In the genomic region with DNA sequence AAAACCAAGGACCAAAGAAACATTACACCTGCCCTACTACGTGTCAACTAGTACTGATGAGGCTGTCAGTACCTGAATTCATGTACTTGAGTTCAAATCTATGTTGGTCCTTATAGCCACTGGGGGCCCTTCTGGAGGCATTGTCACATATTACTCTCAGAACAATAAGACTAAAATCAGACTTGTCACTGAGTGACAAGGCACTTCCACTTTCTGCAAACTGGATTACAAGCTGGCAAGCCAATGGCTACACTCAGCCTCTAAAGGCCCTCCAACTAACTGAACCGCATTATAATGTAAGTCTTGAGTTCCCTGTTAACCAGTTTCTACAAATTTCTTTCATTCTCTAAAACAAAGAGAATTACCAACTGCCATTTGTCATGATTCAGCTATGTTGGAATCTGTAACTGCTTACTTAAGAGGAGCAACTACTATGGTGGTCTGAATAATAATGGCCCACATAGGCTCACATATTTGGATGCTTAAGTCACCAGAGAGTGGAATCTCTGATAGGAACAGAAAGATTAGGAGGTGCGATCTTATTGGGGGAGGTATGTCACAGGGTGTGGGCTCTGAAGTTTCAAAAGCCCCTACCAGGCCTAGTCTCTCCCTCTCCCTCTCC, we compare ENCODE assay signal across 31 mouse cellular contexts.
DNase-seq lines count a peak whose midpoint lies in the region; ATAC-seq and TF ChIP-seq lines count a peak whose summit lies in the region.
"Had no signal": no experiment of that assay in that cellular context is flagged by ENCODE, and none has a peak within 500 bp of the region (broad histone marks: within the 10 kb centered on the region; RNA-seq: fewer than 3 reads in every experiment).

No protein-coding gene starts in this region.

- 82% methylated on average over 3 of the region's 3 CpGs for WGBS in heart, embryonic 13.5 days

- peaks cover 16% of the 10 kb centered on the region for H3K4me1 ChIP-seq in heart, embryonic 13.5 days
- peaks cover 35% of the 10 kb centered on the region for H3K4me1 ChIP-seq in bone marrow macrophage, adult 2 months (ENCODE audit: control insufficient read depth, insufficient read depth, low read length)
- H3K4me1 ChIP-seq: embryonic facial prominence, embryonic 13.5 days; intestine, embryonic 15.5 days; liver, embryonic 12.5 days had no signal

- H3K27ac ChIP-seq in heart, embryonic 13.5 days (replicated peaks) = peak overlapping the region; percentile 20; the same call in 1 of the 2 replicates
- peak overlapping the region; percentile 95 for H3K27ac ChIP-seq in bone marrow macrophage, adult 2 months (ENCODE audit: insufficient read depth, low read depth, low read length)
- H3K27ac ChIP-seq: embryonic facial prominence, embryonic 13.5 days; gastrocnemius, adult 2 months; hindbrain, postnatal 0 days; intestine, embryonic 15.5 days; liver, embryonic 12.5 days; stomach, postnatal 0 days had no signal

- H3K9ac ChIP-seq in heart, embryonic 13.5 days = no peak overlapping the region
- H3K9ac ChIP-seq: embryonic facial prominence, embryonic 13.5 days; intestine, embryonic 15.5 days; liver, embryonic 12.5 days; liver, postnatal 0 days had no signal

- ATAC-seq in heart, embryonic 13.5 days (ENCODE audit: extremely low read depth, insufficient number of reproducible peaks, low FRiP score, low TSS enrichment) = no peak
- ATAC-seq in megakaryocyte progenitor cell, adult 5-6 weeks (replicated peaks; ENCODE audit: poor library complexity) = peak; percentile 42; the same call in 1 of the 2 replicates
- ATAC-seq: forebrain, embryonic 16.5 days; hindbrain, postnatal 0 days; intestine, embryonic 15.5 days; liver, embryonic 12.5 days; liver, postnatal 0 days had no signal

- TF ChIP-seq CTCF in bone marrow macrophage, adult 2 months (IDR thresholded peaks at IDR 0.05; ENCODE audit: low read depth, low read length) = no peak

- H3K27me3 ChIP-seq in heart, embryonic 13.5 days (replicated peaks) = no peaks in the 10 kb centered on the region
- H3K27me3 ChIP-seq: CH12.LX; embryonic facial prominence, embryonic 13.5 days; intestine, embryonic 15.5 days; liver, embryonic 12.5 days had no signal

- no peak for DNase-seq in heart, adult 18-20 months
- peak; percentile 13 for DNase-seq in 416B (ENCODE audit: low read depth)
- DNase-seq in right cerebral cortex, adult 18-20 months = no peak
- no peak for DNase-seq in yolk sac, embryonic 10.5 days (ENCODE audit: low spot score)
- DNase-seq: adrenal gland, postnatal 25 days; cerebellum, adult 18-20 months; cerebellum, postnatal 10 days; gastrocnemius, adult 2 months; gastrocnemius, postnatal 36 days; heart, postnatal 14 days; kidney, adult 2 months; kidney, postnatal 10 days; layer of hippocampus, adult 9-11 months; left cerebral cortex, postnatal 4 days; liver, postnatal 0 days; lung, postnatal 36 days; midbrain, embryonic 14.5 days; spleen, adult 18-20 months; thymus, adult 18-20 months; thymus, postnatal 25 days had no signal

- TF ChIP-seq POLR2A in bone marrow macrophage, adult 2 months (IDR thresholded peaks at IDR 0.05; ENCODE audit: borderline replicate concordance, low read depth, low read length) = no peak

- no peaks in the 10 kb centered on the region for H3K9me3 ChIP-seq in heart, embryonic 13.5 days
- H3K9me3 ChIP-seq: embryonic facial prominence, embryonic 13.5 days; intestine, embryonic 15.5 days; liver, embryonic 12.5 days had no signal

- no peak overlapping the region for H3K4me3 ChIP-seq in heart, embryonic 13.5 days
- no peak overlapping the region for H3K4me3 ChIP-seq in bone marrow macrophage, adult 2 months (ENCODE audit: insufficient read depth, low read length)
- H3K4me3 ChIP-seq: embryonic facial prominence, embryonic 13.5 days; erythroblast, embryonic 14.5 days; gastrocnemius, adult 2 months; intestine, embryonic 15.5 days; liver, embryonic 12.5 days had no signal

- H3K36me3 ChIP-seq in heart, embryonic 13.5 days = peaks cover 98% of the 10 kb centered on the region

- no peak overlapping the region for H3K4me2 ChIP-seq in heart, embryonic 13.5 days
- H3K4me2 ChIP-seq: embryonic facial prominence, embryonic 13.5 days; intestine, embryonic 15.5 days; liver, embryonic 12.5 days had no signal
